Mouse (Mus musculus) kidney, postnatal 14 days (tissue): ENCODE measurements around the gene Sh3glb1.
"Not testable (repeated sequence)": the region's sequence is repeated elsewhere in the genome, so short reads cannot be mapped to it uniquely, and the experiment has no call there.

Source experiments
- DNase-seq: peaks from one replicate; pipeline ENCODE4 v3.0.0; 2022; ENCODE audit warnings: mixed read lengths

Sh3glb1 gene

GRCm38 (mm10) chr3:144719901-144720747 lies at the start of gene Sh3glb1:
Gene Sh3glb1, minus strand, starts transcription at chr3:144720335.
- DNase-seq = peak; percentile 97

GRCm38 (mm10) chr3:144765161-144765560 lies 45.0 kb upstream of the Sh3glb1 start:
- DNase-seq = no peak

DNA sequence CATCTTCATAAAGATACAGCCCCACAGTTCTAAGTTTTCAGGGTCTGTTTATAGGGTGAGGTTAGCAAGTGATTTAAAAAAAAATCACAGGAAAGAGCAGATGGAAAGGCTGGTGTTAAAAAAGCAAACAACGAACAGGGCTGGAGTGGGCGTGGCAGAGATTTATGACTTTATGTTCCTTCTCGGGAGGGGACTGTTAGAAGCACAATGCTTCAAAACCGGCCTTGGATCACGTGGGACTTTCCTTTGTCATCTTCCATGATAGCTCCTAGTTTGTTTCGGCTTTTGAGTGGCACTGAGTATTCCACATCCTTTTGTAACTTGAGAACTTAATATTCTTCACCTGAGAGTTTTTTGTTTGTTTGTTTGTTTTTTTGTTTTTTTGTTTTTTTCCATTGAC lies 41.3 kb upstream of the Sh3glb1 start:
- DNase-seq = no peak

DNA sequence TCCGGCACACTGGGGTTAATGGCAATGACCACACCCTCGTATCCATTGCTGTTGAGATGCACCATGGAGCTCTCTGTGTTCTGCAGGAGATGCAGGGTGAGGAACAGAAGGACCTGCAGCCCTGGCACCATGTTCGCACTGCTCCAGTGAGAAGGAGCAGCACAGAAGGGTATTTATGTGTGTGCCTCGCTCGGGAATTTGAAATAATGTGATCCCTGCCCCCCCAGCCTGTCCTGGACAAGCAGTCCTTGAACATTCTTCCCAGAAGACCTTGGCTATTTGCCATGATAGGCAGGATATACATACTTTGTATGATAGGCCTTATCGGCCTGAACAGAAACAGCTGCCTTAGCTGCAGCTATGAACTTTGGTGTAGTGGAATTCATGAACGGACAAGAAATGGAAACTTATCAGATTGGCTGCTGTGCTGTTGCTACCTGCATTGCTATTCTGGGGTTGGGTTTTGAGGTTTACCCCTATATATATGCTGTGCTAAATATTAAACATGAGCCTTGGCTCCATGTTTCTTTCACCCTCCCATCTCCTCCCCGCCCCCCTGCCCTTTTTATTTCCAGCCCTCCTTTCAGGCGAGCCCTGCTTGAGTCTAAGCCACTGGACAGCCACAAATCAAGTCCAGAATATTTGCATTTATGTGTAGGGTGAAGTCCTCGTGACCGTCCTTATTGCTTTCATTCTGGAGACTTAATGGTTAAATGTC lies 40.6 kb upstream of the Sh3glb1 start, which contains the start of gene Clca3a1:
Clca3a1 (minus strand) TSS at position 386 of the 718 bp plus-strand sequence.
- peak; percentile 47 for DNase-seq

GRCm38 (mm10) chr3:144759719-144760118 lies 39.6 kb upstream of the Sh3glb1 start:
- DNase-seq = no peak

GRCm38 (mm10) chr3:144756103-144756502 lies 36.0 kb upstream of the Sh3glb1 start:
- DNase-seq = not testable (repeated sequence)

GRCm38 (mm10) chr3:144753120-144753519 lies 33.0 kb upstream of the Sh3glb1 start:
- DNase-seq = peak; percentile 14

- not testable (repeated sequence) for DNase-seq
These were observed 29.2 kb upstream of the Sh3glb1 start for GRCm38 (mm10) chr3:144749062-144749963.

DNA sequence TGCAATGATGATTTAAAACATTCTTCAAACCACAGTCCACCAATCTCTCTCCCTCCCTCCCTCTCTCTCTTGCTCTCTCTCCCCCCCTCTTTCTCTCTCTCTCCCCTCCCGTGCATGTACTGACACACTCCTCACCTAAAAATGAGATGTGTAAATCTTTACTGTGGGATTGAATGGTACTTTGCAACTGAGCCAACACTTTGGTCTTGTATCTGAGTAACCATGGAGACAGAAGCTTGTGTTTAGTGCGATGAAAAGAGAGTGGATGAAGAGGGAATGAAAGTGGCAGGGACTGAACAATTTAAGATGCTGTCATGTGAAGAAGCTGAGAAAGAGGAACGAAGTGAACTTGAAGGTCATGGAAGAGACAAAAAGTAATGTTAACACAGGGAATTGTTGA lies 27.6 kb upstream of the Sh3glb1 start:
- DNase-seq = not testable (repeated sequence)

DNA sequence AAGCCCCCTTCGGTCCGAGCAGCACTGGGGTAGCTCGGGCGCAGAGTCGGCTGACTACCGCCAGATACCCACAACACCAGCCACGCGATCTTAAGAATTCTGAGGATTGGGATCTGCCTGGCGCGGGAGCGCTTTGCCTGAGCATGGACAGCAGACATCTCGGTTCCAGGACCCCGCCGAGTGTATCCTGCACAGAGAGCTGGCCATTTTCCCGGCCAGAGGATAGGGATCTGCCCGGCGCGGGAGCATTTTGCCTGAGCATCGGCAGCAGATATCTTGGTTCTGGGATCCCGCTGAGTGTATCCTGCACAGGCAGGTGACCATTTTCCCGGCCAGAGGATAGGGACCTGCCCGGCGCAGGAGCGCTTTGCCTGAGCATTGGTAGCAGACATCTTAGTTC lies 18.3 kb upstream of the Sh3glb1 start:
- DNase-seq = not testable (repeated sequence)

DNA sequence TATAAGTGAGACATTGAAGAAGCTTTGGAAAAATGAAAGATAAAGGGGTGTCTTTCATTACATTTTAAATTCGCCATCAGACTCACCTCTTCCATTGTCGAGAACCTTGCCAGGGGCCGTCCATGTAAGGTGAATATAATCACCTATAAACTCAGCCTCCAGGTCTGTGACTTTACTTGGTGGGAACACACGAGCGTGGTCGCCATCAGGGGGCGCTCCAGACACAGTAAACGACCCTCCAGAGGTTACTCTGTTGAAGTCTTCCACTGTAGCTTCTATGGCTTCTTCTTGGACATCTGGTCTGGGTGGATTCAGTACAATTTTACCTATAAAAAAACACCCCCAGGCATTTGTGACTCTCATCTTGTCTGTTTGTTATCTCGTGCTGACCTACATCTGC lies 16.7 kb upstream of the Sh3glb1 start:
- peak; percentile 61 for DNase-seq

DNA sequence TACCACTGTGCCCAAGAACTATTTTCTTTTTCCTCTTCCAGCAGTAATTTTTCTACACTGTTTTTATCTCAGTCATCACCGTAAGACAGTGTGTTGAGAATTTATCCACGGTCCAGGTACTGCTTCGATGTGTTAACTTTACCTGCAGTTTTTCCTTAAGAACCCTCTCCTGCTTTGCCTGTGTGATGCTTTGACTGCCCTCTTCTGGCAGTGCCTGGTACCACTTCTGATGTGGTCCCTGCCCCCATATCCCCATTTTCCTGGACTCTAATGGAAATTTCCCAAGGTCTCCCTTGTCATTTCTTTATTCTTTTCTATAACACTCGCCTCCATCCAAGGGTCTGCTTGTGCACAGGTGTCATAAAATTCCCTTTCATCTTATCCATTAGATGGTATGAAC lies 3.3 kb upstream of the Sh3glb1 start:
- DNase-seq = peak; percentile 64

DNA sequence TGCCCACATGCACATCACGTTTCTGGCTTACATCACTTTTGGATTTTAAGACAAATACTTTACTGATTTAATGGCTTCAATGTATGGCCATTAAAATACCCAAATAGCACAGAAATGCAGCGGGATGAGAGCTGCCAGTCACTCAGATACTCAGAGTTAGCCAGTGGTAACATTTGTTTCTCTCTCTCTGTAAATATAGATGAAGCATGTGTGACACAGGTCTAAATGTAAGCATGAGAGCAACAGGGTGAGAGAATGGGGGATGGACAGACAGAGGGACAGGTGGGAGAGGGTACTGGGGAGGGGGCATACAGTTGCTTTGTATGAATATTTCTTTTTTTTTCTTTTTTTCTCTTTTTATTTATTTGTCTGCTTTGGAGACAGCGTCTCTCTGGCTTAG lies 2.4 kb upstream of the Sh3glb1 start:
- DNase-seq = not testable (repeated sequence)

DNA sequence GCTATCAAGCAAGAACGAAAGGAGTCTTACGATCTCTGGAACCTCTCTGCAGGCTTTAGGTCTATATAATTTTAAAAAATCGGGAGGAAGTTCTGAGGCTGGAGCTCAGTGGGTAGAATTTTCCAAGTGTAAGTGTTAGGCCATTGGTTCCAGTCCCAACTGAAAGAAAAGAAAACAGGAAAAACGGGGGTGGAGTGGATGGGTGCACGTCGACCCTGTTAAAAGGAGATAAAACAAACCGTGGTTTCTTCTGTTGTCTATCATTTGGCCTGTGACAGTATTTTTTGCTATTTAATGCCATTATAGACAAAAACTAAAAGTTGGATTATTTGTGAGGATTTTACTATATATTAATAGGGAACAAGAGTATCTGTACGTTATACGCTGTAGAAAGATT lies 1.7 kb upstream of the Sh3glb1 start:
- DNase-seq = no peak

- no peak for DNase-seq
These were observed 1.1 kb upstream of the Sh3glb1 start for GRCm38 (mm10) chr3:144721077-144721859.

- peak; percentile 74 for DNase-seq
These were observed 841 bp downstream of the Sh3glb1 start for GRCm38 (mm10) chr3:144719088-144719900.

- peak; percentile 63 for DNase-seq
These were observed 1.4 kb downstream of the Sh3glb1 start for GRCm38 (mm10) chr3:144718706-144719087.

DNA sequence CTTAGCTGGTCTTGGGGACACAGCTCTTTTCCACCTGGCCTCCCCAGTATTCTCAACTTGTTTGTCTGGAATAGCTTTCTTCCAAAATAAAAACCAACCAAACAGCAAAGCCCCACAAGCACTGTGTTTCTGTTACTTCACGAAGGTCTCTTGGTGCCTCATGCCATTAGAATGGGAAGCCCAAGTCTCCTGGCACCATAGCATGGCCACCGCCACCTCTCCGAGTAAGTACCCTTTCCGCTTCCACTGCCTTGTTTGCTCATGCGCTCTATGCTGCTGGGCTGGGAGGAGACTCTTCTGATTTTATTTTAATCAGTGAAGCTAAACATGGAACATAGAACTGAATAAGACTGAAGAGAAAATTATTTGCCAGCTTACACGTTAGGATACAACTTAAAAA lies 2.3 kb downstream of the Sh3glb1 start:
- DNase-seq = no peak

DNA sequence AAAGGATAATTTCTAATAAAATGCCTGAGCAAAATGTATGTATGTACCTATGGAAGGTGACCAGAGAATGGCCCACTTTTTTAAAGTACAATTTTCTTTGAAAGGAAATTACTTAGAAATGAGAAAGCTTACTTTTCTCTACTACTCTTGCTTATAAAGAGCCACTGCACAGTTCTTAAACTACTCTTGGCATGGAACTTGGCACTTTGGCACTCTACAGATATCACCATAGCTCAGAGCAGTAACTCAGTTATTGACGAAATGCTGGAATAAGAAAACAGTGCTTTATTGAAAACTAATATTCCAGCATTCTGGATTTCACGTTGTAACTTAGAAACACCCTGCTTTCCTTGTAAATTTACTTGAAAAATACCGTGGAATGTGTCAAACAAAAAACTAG lies 3.0 kb downstream of the Sh3glb1 start:
- no peak for DNase-seq

DNA sequence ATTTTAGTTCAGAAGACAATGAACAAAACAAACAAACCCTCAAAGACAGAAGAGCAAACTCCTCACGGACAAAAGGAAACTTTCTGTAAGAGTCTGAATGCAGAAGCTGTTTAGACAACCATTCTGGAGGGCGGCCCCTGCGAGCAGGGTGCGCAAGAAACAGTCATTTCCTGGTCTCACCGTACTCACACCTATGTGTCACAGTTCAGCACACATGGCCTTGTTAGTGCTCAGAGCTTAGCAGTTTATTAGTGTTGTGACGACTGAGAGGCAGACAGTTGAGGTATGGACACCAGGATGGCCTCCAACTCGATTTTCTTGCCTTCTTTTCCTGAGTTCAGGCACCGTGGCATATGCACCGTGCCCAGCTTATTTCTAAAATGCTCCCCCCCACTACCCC lies 4.2 kb downstream of the Sh3glb1 start:
- no peak for DNase-seq

GRCm38 (mm10) chr3:144715033-144715432 lies 5.1 kb downstream of the Sh3glb1 start:
- peak; percentile 11 for DNase-seq
